Comparison of ENCODE assay signal across 9 mouse cellular contexts in genomic region chr9:40455020-40455335, GRCm38 (mm10).
DNase-seq lines count a peak whose midpoint lies in the region; ATAC-seq and TF ChIP-seq lines count a peak whose summit lies in the region.
"Had no signal": no experiment of that assay in that cellular context is flagged by ENCODE, and none has a peak within 500 bp of the region (broad histone marks: within the 10 kb centered on the region; RNA-seq: fewer than 3 reads in every experiment).

No protein-coding gene starts in this region.

- no peak for TF ChIP-seq CTCF in bone marrow macrophage, adult 2 months (IDR thresholded peaks at IDR 0.05; ENCODE audit: low read depth, low read length)

- H3K27me3 ChIP-seq in kidney, embryonic 14.5 days (ENCODE audit: control insufficient read depth, insufficient read depth, low read length): no peaks in the 10 kb centered on the region
- H3K27me3 ChIP-seq in hindbrain, embryonic 10.5 days (ENCODE audit: insufficient read depth, poor library complexity, severe bottlenecking): peaks cover 45% of the 10 kb centered on the region
- peaks cover 51% of the 10 kb centered on the region for H3K27me3 ChIP-seq in midbrain, embryonic 10.5 days (ENCODE audit: low read depth, poor library complexity, severe bottlenecking)

- peak overlapping the region; percentile 97 for H3K4me2 ChIP-seq in kidney, embryonic 14.5 days (replicated peaks; ENCODE audit: low read depth, low read length)

- no peak for DNase-seq in kidney, postnatal 14 days
- no peak for DNase-seq in hindbrain, embryonic 10.5 days (ENCODE audit: low spot score)
- no peak for DNase-seq in midbrain, embryonic 10.5 days (ENCODE audit: low spot score)
- DNase-seq in adrenal gland, postnatal 14 days: no peak
- DNase-seq in frontal cortex, adult 2 months (ENCODE audit: extremely low spot score in 1 of 2, low spot score in 1 of 2): no peak
- DNase-seq in gastrocnemius, adult 18-20 months (ENCODE audit: low spot score): no peak
- DNase-seq: kidney, adult 8-10 months had no signal

- no peaks in the 10 kb centered on the region for H3K9me3 ChIP-seq in kidney, embryonic 14.5 days (ENCODE audit: control insufficient read depth, low read length)
- H3K9me3 ChIP-seq in hindbrain, embryonic 10.5 days: no peaks in the 10 kb centered on the region
- H3K9me3 ChIP-seq in midbrain, embryonic 10.5 days (replicated peaks): no peaks in the 10 kb centered on the region

- no peak; the same call in 1 of the 2 replicates for ATAC-seq in kidney, embryonic 14.5 days (ENCODE audit: low FRiP score, low TSS enrichment)

- WGBS in kidney, embryonic 14.5 days: 3% methylated on average over 8 of the region's 8 CpGs
- WGBS in hindbrain, embryonic 10.5 days: 3% methylated on average over 8 of the region's 8 CpGs
- 3% methylated on average over 8 of the region's 8 CpGs for WGBS in midbrain, embryonic 10.5 days

- peaks cover 21% of the 10 kb centered on the region for H3K4me1 ChIP-seq in kidney, embryonic 14.5 days (ENCODE audit: control insufficient read depth, insufficient read depth, low read length)
- peaks cover 42% of the 10 kb centered on the region for H3K4me1 ChIP-seq in bone marrow macrophage, adult 2 months (ENCODE audit: control insufficient read depth, insufficient read depth, low read length)
- H3K4me1 ChIP-seq in hindbrain, embryonic 10.5 days (replicated peaks): peaks cover 33% of the 10 kb centered on the region
- H3K4me1 ChIP-seq in midbrain, embryonic 10.5 days: peaks cover 40% of the 10 kb centered on the region

- H3K4me3 ChIP-seq in kidney, embryonic 14.5 days (ENCODE audit: low read length): peak overlapping the region; percentile 62
- peak overlapping the region; percentile 85 for H3K4me3 ChIP-seq in bone marrow macrophage, adult 2 months (ENCODE audit: insufficient read depth, low read length)
- peak overlapping the region; percentile 64 for H3K4me3 ChIP-seq in hindbrain, embryonic 10.5 days
- peak overlapping the region; percentile 74 for H3K4me3 ChIP-seq in midbrain, embryonic 10.5 days

- no peak for TF ChIP-seq POLR2A in bone marrow macrophage, adult 2 months (IDR thresholded peaks at IDR 0.05; ENCODE audit: borderline replicate concordance, low read depth, low read length)

- no peaks in the 10 kb centered on the region for H3K36me3 ChIP-seq in kidney, embryonic 14.5 days (ENCODE audit: control insufficient read depth, insufficient read depth, low read length)
- H3K36me3 ChIP-seq in hindbrain, embryonic 10.5 days: no peaks in the 10 kb centered on the region
- no peaks in the 10 kb centered on the region for H3K36me3 ChIP-seq in midbrain, embryonic 10.5 days

- H3K9ac ChIP-seq in kidney, embryonic 14.5 days (ENCODE audit: low read depth, low read length): peak overlapping the region; percentile 64

- H3K27ac ChIP-seq in kidney, embryonic 14.5 days (ENCODE audit: low read depth, low read length): no peak overlapping the region
- peak overlapping the region; percentile 74 for H3K27ac ChIP-seq in bone marrow macrophage, adult 2 months (ENCODE audit: insufficient read depth, low read depth, low read length)
- peak overlapping the region; percentile 80 for H3K27ac ChIP-seq in hindbrain, embryonic 10.5 days
- H3K27ac ChIP-seq in midbrain, embryonic 10.5 days (replicated peaks): peak overlapping the region; percentile 76
